Mouse (Mus musculus): ENCODE data around the gene Ube2s.

DNA sequence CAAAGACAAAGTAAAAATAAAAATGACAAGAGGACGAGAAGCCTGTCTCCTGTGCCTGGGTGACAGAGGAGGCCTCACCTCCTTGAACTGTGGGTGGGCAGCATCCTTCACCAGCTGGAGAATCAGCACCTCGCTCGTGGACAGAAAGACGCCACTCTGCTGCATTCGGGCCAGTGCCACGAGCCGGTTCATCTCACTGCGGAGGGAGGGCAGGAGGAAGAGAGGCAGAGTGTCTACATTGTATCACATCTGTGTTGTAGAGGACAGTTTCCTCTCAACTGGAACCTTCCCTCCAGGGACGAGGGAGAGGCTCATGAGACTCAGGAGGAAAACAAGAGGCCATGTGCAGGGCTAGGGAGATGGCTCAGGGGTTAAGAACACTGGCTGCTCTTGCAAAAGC is 37.0 kb upstream of the Ube2s start:
- TF ChIP-seq CTCF (IDR thresholded peaks at IDR 0.05; ENCODE audit: low read depth): no peak
- no peak for TF ChIP-seq EP300 (IDR thresholded peaks at IDR 0.05; ENCODE audit: low read depth)
